Mouse (Mus musculus): ENCODE data around the gene Fitm1.

DNA sequence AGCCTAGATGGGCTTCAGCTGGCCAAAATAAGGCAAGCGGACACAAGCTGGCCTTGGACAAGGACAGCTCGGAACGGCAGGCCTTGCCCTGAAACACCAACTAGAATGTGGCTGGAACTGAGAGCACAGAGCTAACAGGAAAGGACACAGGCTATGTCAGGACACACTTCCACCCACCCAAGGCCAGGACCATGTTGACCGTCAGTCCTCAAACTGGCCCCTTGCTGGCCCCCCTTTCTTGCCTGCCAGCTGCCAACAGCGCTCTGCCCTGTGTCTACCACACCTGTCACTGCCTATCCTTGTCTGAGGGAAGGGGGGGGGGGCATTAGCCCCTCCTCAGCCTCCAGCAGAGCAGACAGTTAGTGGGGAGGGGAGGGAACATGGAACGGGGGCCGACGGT lies at the start of gene Fitm1:
- TF ChIP-seq GATA1 (IDR thresholded peaks at IDR 0.05; ENCODE audit: low read length) (no peak), TAL1 (IDR thresholded peaks at IDR 0.05; ENCODE audit: low read length) (no peak)

Measured in erythroblast, embryonic 14.5 days (primary cell).